ENCODE assay signal across 17 mouse cellular contexts in the genomic region with DNA sequence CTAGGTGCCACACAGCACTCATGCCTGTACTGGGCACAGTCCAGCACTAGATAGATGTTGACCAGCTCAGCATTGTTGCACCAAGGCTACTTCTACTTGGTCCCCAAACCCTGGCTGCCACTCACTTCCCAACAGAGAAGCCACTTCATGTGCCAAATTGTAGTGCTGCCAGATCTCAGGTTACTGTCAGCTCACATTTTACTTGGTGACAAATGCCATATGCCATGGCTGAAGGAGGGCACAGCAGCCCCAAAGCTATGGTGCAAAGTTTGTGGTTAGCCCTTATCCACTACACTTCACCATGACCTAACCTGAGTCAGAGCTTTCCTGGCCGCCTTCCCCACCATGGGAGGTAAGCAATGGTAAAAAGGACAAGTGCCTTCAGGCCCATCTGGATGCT.
DNase-seq lines count a peak whose midpoint lies in the region; ATAC-seq lines count a peak whose summit lies in the region.
"Had no signal": no experiment of that assay in that cellular context is flagged by ENCODE, and none has a peak within 500 bp of the region (broad histone marks: within the 10 kb centered on the region; RNA-seq: fewer than 3 reads in every experiment).

No protein-coding gene starts in this region.

- ATAC-seq in heart, embryonic 11.5 days (replicated peaks; ENCODE audit: insufficient number of reproducible peaks, low FRiP score, low TSS enrichment) = no peak
- no peak for ATAC-seq in hindbrain, embryonic 13.5 days (ENCODE audit: low FRiP score)
- ATAC-seq: forebrain, postnatal 0 days; lung, postnatal 0 days had no signal

- H3K9me3 ChIP-seq in heart, embryonic 11.5 days (replicated peaks; ENCODE audit: control insufficient read depth, low read length) = no peaks in the 10 kb centered on the region
- H3K9me3 ChIP-seq in hindbrain, embryonic 13.5 days = no peaks in the 10 kb centered on the region
- H3K9me3 ChIP-seq: embryonic facial prominence, embryonic 12.5 days; kidney, embryonic 15.5 days; limb, embryonic 12.5 days had no signal

- WGBS in heart, embryonic 11.5 days (ENCODE audit: insufficient replicate concordance) = 96% methylated on average over 1 of the region's 1 CpGs
- WGBS in hindbrain, embryonic 13.5 days = 92% methylated on average over 1 of the region's 1 CpGs

- H3K4me3 ChIP-seq in heart, embryonic 11.5 days (ENCODE audit: low read depth, low read length) = no peak overlapping the region
- H3K4me3 ChIP-seq in hindbrain, embryonic 13.5 days = no peak overlapping the region
- H3K4me3 ChIP-seq: embryonic facial prominence, embryonic 12.5 days; kidney, embryonic 15.5 days; limb, embryonic 12.5 days had no signal

- no peak overlapping the region for H3K4me2 ChIP-seq in heart, embryonic 11.5 days
- H3K4me2 ChIP-seq in hindbrain, embryonic 13.5 days = no peak overlapping the region
- H3K4me2 ChIP-seq: embryonic facial prominence, embryonic 12.5 days; kidney, embryonic 15.5 days; limb, embryonic 12.5 days had no signal

- H3K27ac ChIP-seq in heart, embryonic 11.5 days (ENCODE audit: low read depth, low read length) = no peak overlapping the region
- no peak overlapping the region for H3K27ac ChIP-seq in hindbrain, embryonic 13.5 days
- H3K27ac ChIP-seq: embryonic facial prominence, embryonic 12.5 days; kidney, embryonic 15.5 days; liver, embryonic 14.5 days had no signal

- H3K36me3 ChIP-seq in heart, embryonic 11.5 days (ENCODE audit: control insufficient read depth, insufficient read depth, low read length) = 0 out of 2 replicates have a peak, but pooled peaks cover 2% of the 10 kb centered on the region
- H3K36me3 ChIP-seq in hindbrain, embryonic 13.5 days = peaks cover 3% of the 10 kb centered on the region; the same call in 1 of the 2 replicates

- peak; percentile 90 for DNase-seq in heart, adult 11 months
- peak; percentile 44 for DNase-seq in 416B (ENCODE audit: low read depth)
- peak; percentile 61 for DNase-seq in cerebellum, adult 8-10 months
- peak; percentile 12 to 45 for DNase-seq in gastrocnemius, adult 8-10 months (ENCODE audit: low spot score in 2 of 2)
- no peak for DNase-seq in urinary bladder, postnatal 4 days (ENCODE audit: low spot score in 2 of 2)
- DNase-seq in adrenal gland, postnatal 10 days = no peak
- DNase-seq: forebrain, postnatal 0 days; midbrain, embryonic 14.5 days; retina, postnatal 1 day; spleen, adult 18-20 months had no signal

- no peaks in the 10 kb centered on the region for H3K27me3 ChIP-seq in heart, embryonic 11.5 days (ENCODE audit: control insufficient read depth, insufficient read depth, low read length)
- no peaks in the 10 kb centered on the region for H3K27me3 ChIP-seq in hindbrain, embryonic 13.5 days
- H3K27me3 ChIP-seq: embryonic facial prominence, embryonic 12.5 days; kidney, embryonic 15.5 days; limb, embryonic 12.5 days had no signal

- peaks cover 8% of the 10 kb centered on the region for H3K4me1 ChIP-seq in heart, embryonic 11.5 days (ENCODE audit: control insufficient read depth, insufficient read depth, low read length)
- H3K4me1 ChIP-seq in hindbrain, embryonic 13.5 days (replicated peaks) = peaks cover 42% of the 10 kb centered on the region

- H3K9ac ChIP-seq in heart, embryonic 11.5 days (ENCODE audit: low read depth, low read length) = no peak overlapping the region
- H3K9ac ChIP-seq in hindbrain, embryonic 13.5 days = no peak overlapping the region
- H3K9ac ChIP-seq: embryonic facial prominence, embryonic 12.5 days; forebrain, postnatal 0 days; kidney, embryonic 15.5 days; limb, embryonic 12.5 days; liver, embryonic 14.5 days had no signal

Comparison
In these comparisons a context has a peak if more than half of its experiments do, and no peak if none do; other contexts are left out.
1. DNase-seq: peak in heart, adult 11 months (single experiment), 416B (single experiment), cerebellum, adult 8-10 months (single experiment) and gastrocnemius, adult 8-10 months (2 of 2); none in urinary bladder, postnatal 4 days (0 of 2) and adrenal gland, postnatal 10 days (single experiment).